Mouse (Mus musculus) CD4-positive, CD25-positive, alpha-beta regulatory T cell, adult 2 months (primary cell): ENCODE results near the gene Scgb2b19.
"Not testable (repeated sequence)": the region's sequence is repeated elsewhere in the genome, so short reads cannot be mapped to it uniquely, and the experiment has no call there.

Experiments
- DNase-seq: peaks from one replicate; pipeline ENCODE4 v3.0.0-alpha.2; 2012; ENCODE audit warnings: low read depth, low spot score

Scgb2b19 gene

GRCm38 (mm10) chr7:33280238-33280637, at the start of gene Scgb2b19:
Gene Scgb2b19 (minus strand): TSS chr7:33280338.
- not testable (repeated sequence) for DNase-seq

GRCm38 (mm10) chr7:33286991-33287390, 6.9 kb upstream of the Scgb2b19 start, which contains the start of gene Scgb1b19:
Gene Scgb1b19 (plus strand): TSS chr7:33287291.
- DNase-seq = not testable (repeated sequence)
